Mouse (Mus musculus) lung, adult 2 months (tissue): ENCODE results near the gene Ankmy2. TPM values are rescaled to one million over a fixed set of nuclear protein-coding genes. Genes with fewer than 3 reads are reported as not detected.
A peak's percentile ranks its signal among the peaks of the same experiment; 100 is the strongest.
"Not testable (repeated sequence)": the region's sequence is repeated elsewhere in the genome, so short reads cannot be mapped to it uniquely, and the experiment has no call there.

ENCODE experiments used
- DNase-seq: peaks from one replicate; pipeline ENCODE4 v3.0.0; 2022
- H3K4me1 ChIP-seq: fragments of 200-500 bp; 2 replicates; pipeline ENCODE4 v1.6.1; 2011; ENCODE audit warnings: low read length; ENCODE audit not compliant: control insufficient read depth, insufficient read depth
- H3K4me3 ChIP-seq: fragments of 200-500 bp; replicated peaks from 2 replicates; pipeline ENCODE3; 2011; ENCODE audit warnings: low read depth, mild to moderate bottlenecking, control low read depth, low read length; ENCODE audit errors: extremely low read depth
- CTCF ChIP-seq: fragments of 200-500 bp; IDR thresholded peaks from 2 replicates; pipeline ENCODE4 v1.5.1; 2011; ENCODE audit warnings: mild to moderate bottlenecking, low read length, control low read depth; ENCODE audit not compliant: insufficient read depth
- POLR2A ChIP-seq: fragments of 200-500 bp; IDR thresholded peaks from 2 replicates; pipeline ENCODE4 v1.6.1; 2011; ENCODE audit warnings: low read depth, mild to moderate bottlenecking, control low read depth, low read length, borderline replicate concordance; ENCODE audit errors: extremely low read depth
- WGBS: fragments of 180-500 bp; shearing (Covaris S2); methylation state at CpG from one replicate; pipeline ENCODE4 v1.1.7; 2018; 5-methylcytosine and 5-hydroxymethylcytosine counted together
- polyA plus RNA-seq: library from polyadenylated mRNA; depleted of rRNA; stranded (reverse); fragments of >200 nt; gene quantifications from 2 replicates; pipeline ENCODE4 v1.2.3, GENCODE M21; 2012

Gene Ankmy2
- polyA plus RNA-seq, 1 experiment, result 9.3 TPM

DNA sequence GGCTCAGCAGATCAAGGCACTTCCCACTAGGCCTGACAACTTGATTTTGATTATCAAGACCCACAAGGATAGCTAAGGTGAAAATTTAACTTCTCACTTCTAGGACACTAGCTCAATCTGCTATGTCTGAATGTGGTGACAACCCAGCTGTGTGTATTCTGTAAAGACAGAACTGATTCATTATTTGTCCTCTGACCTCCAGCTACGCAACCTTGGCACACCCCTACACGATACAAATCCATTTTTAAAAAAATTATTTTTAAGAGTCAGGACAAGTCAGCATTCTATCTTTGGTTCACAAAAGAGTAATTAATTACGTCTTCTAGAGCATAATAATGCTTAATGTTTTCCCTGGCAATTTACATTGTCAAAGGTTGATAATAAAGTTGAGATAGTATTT, 32.7 kb downstream of the Ankmy2 start:
- no peak for DNase-seq
- Histone ChIP-seq H3K4me1 (no peaks in the 10 kb centered on the region), H3K4me3 (no peak overlapping the region)
- TF ChIP-seq CTCF, result no peak
- TF ChIP-seq POLR2A, result no peak
- 81% methylated on average over 3 of the region's 3 CpGs for WGBS

DNA sequence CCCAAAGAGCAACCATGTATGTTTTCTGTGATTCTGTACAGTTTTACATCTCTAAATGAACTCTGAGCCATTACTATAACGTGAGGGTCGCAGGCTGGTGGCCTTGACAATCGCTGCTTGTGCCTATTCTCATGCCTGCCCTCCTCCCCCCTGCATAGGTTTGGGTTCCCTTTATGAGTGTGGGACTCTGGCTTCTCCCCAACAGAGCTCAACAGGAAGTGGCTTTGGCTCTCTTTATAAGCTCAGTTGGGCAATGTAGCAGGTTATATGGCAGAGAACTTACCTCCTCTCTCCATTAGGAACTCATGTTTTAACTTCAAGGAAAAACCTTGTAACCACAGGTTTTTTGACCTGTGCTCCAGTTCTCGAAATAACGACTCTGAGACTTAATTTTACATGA, 33.4 kb downstream of the Ankmy2 start:
- DNase-seq, result no peak
- TF ChIP-seq CTCF, result no peak
- no peak for TF ChIP-seq POLR2A
- Histone ChIP-seq H3K4me3 (no peak overlapping the region), H3K4me1 (no peaks in the 10 kb centered on the region)
- WGBS, result 78% methylated on average over 5 of the region's 5 CpGs

DNA sequence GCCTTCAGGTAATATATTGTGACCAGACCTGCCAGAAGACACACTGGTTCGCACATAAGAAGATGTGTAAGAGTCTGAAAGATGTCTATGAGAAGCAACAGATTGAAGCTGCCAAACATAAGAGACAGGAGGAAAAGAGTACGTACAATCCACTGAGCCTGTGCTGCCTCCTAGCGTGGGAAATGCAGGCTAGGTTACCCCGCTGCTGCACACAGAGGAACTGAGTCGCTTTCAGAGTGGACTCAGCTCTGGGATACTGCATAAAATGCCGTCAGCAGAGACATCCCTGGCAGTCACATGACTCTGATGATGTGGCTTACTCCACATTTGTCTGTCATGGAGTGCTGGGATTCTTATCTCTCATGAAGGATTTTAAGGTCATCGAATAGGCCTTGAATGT, 38.1 kb downstream of the Ankmy2 start:
- no peak for DNase-seq
- 89% methylated on average over 7 of the region's 7 CpGs for WGBS
- H3K4me3 ChIP-seq, result no peak overlapping the region
- no peaks in the 10 kb centered on the region for H3K4me1 ChIP-seq
- TF ChIP-seq CTCF (peak; percentile 6; the same call in 1 of the 2 replicates), POLR2A (no peak)

DNA sequence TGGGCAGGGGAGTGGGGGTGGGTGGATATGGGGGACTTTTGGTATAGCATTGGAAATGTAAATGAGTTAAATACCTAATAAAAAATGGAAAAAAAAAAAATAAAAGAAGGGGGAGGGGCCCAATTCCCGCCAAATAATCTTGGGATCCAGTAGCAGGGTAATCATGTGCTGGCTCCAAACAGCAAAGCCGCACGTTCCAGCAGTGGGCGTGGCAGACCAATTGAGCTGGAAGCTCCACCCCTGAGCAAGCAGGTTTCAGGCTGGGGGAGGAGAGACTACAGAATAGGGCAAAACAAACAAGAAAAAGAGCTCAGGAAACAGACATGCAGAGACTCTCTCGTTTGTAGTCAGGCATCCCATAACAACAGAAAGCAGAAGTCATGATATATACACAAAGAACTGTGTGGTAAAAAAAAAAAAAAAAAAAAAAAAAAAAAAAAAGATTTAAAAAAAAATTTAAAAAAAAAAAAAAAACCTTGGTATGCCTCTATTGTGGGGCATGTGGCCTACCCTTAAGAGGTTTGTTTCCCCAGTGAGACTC, 48.7 kb downstream of the Ankmy2 start:
- H3K4me3 ChIP-seq, H3K4me1 ChIP-seq, DNase-seq: not testable (repeated sequence)
- 56% methylated on average over 5 of the region's 5 CpGs for WGBS

DNA sequence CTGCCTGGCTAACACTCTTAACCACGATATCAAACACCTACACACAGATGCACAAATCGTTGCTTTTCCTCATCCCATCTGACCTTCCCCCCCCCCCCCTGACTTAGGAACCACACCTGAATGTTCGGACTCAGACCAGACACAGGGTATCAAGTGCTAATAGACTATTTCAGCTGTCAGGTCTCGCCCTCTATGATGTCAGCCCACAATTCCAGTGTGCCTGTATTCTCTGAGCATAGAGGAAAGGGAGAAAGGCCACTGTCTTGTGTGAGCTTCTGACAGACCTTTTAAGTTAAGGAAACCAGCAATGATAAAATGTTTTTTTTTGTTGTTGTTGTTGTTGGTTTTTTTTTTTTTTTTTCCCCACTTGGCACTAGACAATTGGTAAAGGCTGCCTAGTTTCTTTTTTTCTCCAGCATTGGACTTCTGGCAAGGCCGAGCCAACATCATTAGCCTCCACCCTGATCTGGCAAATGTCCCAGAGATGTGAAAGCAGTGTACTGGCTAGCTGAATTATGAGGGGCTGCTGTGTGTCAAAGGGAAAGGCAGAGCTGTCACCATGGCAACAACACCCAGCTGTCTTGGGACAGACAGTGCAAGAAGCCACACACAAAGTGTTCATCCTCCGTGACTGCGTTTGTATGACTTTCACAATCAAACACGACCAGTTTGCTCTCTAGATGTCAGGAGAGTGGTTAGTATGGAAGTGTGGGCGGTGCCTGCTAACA, 50.3 kb downstream of the Ankmy2 start:
- TF ChIP-seq CTCF, result no peak
- TF ChIP-seq POLR2A, result no peak
- no peak overlapping the region for H3K4me3 ChIP-seq
- no peak for DNase-seq
- 46% methylated on average over 9 of the region's 9 CpGs for WGBS
- no peaks in the 10 kb centered on the region; the same call in 1 of the 2 replicates for H3K4me1 ChIP-seq

DNA sequence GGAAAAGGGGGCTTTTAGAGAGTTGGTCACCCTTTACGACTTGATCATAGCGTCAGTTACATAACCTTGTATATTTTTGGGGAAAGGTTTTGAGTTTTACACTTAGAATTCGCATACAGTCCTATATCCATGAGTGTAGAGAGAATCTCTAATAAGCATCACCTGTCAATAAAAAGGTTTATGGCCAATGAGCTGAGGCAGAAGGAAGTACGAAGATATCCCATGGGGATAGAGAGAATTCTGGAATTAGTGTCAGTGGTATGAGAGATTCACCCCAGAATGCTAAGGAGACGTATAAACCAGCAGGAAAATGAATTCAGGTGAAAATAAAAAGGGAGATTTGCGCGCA, 50.9 kb downstream of the Ankmy2 start:
- no peak for TF ChIP-seq CTCF
- TF ChIP-seq POLR2A, result no peak
- no peak for DNase-seq
- Histone ChIP-seq H3K4me3 (no peak overlapping the region), H3K4me1 (no peaks in the 10 kb centered on the region; the same call in 1 of the 2 replicates)
- 67% methylated on average over 7 of the region's 7 CpGs for WGBS

DNA sequence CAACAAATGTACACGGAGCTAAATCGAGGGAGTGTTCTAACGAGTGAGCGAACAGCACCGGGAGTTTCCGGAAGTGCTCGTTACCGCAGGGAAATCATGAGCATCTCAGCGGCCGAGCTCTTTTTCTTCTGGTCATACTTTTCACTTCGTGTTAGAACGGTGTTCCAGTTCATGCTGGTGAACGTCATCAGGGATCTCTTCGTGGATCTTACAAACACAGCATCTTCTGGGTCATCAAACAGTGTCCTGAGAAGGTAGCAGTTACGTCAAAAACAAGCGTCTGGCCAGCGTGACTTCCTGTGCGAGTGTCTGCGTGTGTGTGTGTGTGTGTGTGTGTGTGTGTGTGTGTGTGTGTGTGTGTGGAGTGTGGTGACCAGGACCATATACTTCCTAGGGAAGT, 51.5 kb downstream of the Ankmy2 start:
- peak overlapping the region; percentile 10 for H3K4me3 ChIP-seq
- H3K4me1 ChIP-seq, result no peaks in the 10 kb centered on the region; the same call in 1 of the 2 replicates
- WGBS, result 70% methylated on average over 19 of the region's 19 CpGs
- TF ChIP-seq POLR2A (no peak), CTCF (no peak)
- no peak for DNase-seq

DNA sequence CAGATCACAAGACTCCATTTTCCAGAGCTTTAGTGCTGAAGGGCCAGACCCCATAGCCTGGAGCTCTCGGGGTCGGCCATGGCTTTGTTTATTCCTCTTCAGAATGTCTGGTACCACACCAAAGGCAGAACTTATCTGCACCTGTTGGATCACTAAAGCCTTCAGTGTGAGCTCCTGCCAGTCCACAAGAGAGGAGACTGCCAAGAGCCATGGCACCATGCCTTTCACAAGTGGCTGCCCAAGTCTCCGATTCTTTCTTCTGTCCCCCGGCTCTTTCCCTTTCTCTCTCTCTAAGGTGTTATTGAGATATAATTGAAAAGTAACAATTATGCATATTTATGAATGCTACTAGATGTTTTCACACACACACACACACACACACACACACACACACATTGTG, 53.2 kb downstream of the Ankmy2 start:
- 64% methylated on average over 4 of the region's 4 CpGs for WGBS
- no peak for DNase-seq
- no peaks in the 10 kb centered on the region; the same call in 1 of the 2 replicates for H3K4me1 ChIP-seq

DNA sequence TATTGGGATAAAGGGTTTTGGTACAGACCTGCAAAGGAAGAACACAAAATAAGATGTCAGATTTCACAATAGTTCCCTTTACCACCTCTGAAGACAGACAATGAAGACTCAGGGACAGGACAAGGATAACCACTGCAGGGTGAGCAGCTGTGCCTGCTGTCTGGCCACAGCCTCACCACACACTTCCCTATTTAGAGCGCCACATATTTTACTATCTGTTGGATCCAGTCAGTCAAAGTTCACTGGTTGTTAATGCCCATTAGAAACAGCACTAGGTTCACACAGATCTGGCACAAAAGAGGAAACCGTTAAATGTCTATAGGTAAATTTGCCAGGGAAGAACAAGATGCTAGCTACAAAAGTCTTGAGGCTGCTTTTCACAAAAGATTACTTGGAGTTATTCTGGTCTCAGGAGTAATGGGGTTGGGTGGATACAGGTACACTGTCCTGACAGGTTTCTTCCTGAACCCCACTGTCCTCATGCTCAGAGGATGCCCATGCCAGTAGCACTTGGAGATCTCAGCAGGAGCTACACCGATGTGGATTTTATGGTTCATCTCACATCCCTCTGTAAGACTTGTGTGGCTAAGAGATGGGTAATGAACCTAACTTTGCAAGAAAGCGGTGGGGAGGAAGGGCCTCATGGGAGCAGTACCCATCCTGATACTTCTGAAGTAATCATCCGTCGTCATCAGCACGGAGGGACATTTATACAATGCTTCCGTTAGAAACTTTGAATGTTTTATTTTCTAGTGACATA, 57.7 kb downstream of the Ankmy2 start:
- WGBS, result 41% methylated on average over 8 of the region's 8 CpGs
- TF ChIP-seq POLR2A (no peak), CTCF (no peak)
- Histone ChIP-seq H3K4me3 (no peak overlapping the region), H3K4me1 (no peaks in the 10 kb centered on the region)
- DNase-seq, result no peak

More for the DNA sequence above, 53.2 kb downstream of the Ankmy2 start:
- TF ChIP-seq CTCF, result no peak
- no peak for TF ChIP-seq POLR2A
- H3K4me3 ChIP-seq, result no peak overlapping the region

DNA sequence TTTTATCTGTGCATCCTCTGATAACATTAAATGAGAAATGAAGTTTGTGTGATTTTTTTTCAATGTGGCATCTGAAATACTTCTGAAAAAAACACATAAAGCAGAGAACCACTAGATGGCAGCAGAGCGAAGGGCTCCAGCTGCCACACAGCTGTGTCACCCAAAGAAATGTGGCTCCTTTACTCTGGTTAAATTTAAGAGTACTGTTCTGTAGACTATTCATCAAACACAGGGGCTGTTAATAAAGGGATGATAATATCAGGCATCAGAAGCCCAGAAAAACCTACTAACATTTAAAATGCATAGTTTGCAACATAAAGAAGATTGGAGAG, 58.2 kb downstream of the Ankmy2 start:
- TF ChIP-seq POLR2A, result no peak
- peak; percentile 84 for TF ChIP-seq CTCF

DNA sequence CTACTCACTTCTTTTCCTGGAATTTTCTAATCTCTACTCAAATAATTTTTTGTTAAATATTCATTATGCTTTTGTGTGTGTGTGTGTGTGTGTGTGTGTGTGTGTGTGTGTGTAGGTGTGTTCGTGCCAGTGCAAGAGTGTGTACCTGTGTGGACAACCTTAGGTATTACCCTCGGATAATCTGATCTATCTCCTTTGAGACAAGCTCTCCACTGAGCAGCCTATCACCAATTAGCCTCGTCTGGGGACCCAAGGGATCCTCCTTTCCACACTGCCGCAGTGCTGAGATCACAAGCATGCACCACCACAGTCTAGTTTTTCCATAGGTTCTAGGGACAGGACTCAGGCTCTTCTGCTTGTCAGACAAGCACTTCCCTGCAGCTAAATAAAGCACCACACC, 59.3 kb downstream of the Ankmy2 start:
- no peak for DNase-seq
- no peak overlapping the region for H3K4me3 ChIP-seq
- 62% methylated on average over 4 of the region's 4 CpGs for WGBS
- TF ChIP-seq CTCF, result no peak
- no peak for TF ChIP-seq POLR2A
- no peaks in the 10 kb centered on the region for H3K4me1 ChIP-seq

More for the DNA sequence above, 58.2 kb downstream of the Ankmy2 start:
- Histone ChIP-seq H3K4me3 (no peak overlapping the region), H3K4me1 (no peaks in the 10 kb centered on the region)
- no peak for DNase-seq
- WGBS, result 0% methylated on average over 1 of the region's 1 CpGs
